Mouse (Mus musculus) kidney, embryonic 14.5 days (tissue): ENCODE data around the gene Qtrt1. TPM values are rescaled to one million over a fixed set of nuclear protein-coding genes. Genes with fewer than 3 reads are reported as not detected.

ENCODE experiments used
- ATAC-seq: fragments of 200-750 bp; cut with Nextera tagmentation; 2 replicates; pipeline ENCODE4 v1.8.0; 2017; ENCODE audit warnings: moderate number of reproducible peaks, mild to moderate bottlenecking, moderate TSS enrichment, moderate library complexity; ENCODE audit not compliant: low FRiP score, low TSS enrichment
- H3K27ac ChIP-seq: fragments of 300-500 bp; sonication (generic); 2 replicates; pipeline ENCODE4 v1.5.1; 2014; ENCODE audit warnings: low read depth, mild to moderate bottlenecking, low read length, moderate library complexity, mixed read lengths
- H3K27me3 ChIP-seq: fragments of 300-500 bp; sonication (generic); 2 replicates; pipeline ENCODE4 v1.6.1; 2014; ENCODE audit warnings: mild to moderate bottlenecking, low read length; ENCODE audit not compliant: control insufficient read depth, insufficient read depth
- H3K36me3 ChIP-seq: fragments of 300-500 bp; sonication (generic); 2 replicates; pipeline ENCODE4 v1.6.1; 2014; ENCODE audit warnings: low read length, mixed read lengths; ENCODE audit not compliant: control insufficient read depth, insufficient read depth
- H3K4me1 ChIP-seq: fragments of 300-500 bp; sonication (generic); 2 replicates; pipeline ENCODE4 v1.6.1; 2014; ENCODE audit warnings: low read length, mixed read lengths; ENCODE audit not compliant: control insufficient read depth, insufficient read depth
- H3K4me2 ChIP-seq: fragments of 300-500 bp; sonication (generic); replicated peaks from 2 replicates; pipeline ENCODE4 v1.6.1; 2014; ENCODE audit warnings: low read depth, mild to moderate bottlenecking, low read length
- H3K4me3 ChIP-seq: fragments of 300-500 bp; sonication (generic); 2 replicates; pipeline ENCODE4 v1.5.1; 2014; ENCODE audit warnings: mild to moderate bottlenecking, low read length
- H3K9ac ChIP-seq: fragments of 300-500 bp; sonication (generic); 2 replicates; pipeline ENCODE4 v1.6.1; 2014; ENCODE audit warnings: low read depth, mild to moderate bottlenecking, low read length, moderate library complexity
- H3K9me3 ChIP-seq: fragments of 300-500 bp; sonication (generic); 2 replicates; pipeline ENCODE4 v1.6.1; 2016; ENCODE audit warnings: low read length; ENCODE audit not compliant: control insufficient read depth
- WGBS: fragments of 180-500 bp; shearing (Covaris S2); extraction: QIAGEN DNeasy Blood & Tissue Kit; methylation state at CpG from one replicate; pipeline ENCODE4 v1.1.7; 2014; 5-methylcytosine and 5-hydroxymethylcytosine counted together
- polyA plus RNA-seq: library from polyadenylated mRNA; unstranded; fragments of >200 nt; fragmentation: Nextera tagmentation; extraction: Ambion mirVana; gene quantifications from 2 replicates; pipeline ENCODE4 v1.2.1, GENCODE M21; 2014

Gene Qtrt1
- polyA plus RNA-seq, 1 experiment from 2014 or later = 55.7 TPM

- no peak overlapping the region for H3K9ac ChIP-seq
- 72% methylated on average over 3 of the region's 3 CpGs for whole genome bisulfite sequencing
- no peak for ATAC-seq
- H3K4me1 ChIP-seq = peaks cover 9% of the 10 kb centered on the region; the same call in 1 of the 2 replicates
- no peaks in the 10 kb centered on the region for H3K9me3 ChIP-seq
- H3K4me3 ChIP-seq = no peak overlapping the region
- no peaks in the 10 kb centered on the region for H3K36me3 ChIP-seq
- no peaks in the 10 kb centered on the region for H3K27me3 ChIP-seq
- H3K4me2 ChIP-seq = no peak overlapping the region
- H3K27ac ChIP-seq = no peak overlapping the region
These were observed 26.6 kb downstream of the Qtrt1 start for GRCm38 (mm10) chr9:21438219-21438618.

- Histone ChIP-seq H3K4me2 (no peak overlapping the region), H3K4me3 (no peak overlapping the region), H3K27ac (no peak overlapping the region), H3K27me3 (no peaks in the 10 kb centered on the region), H3K9ac (no peak overlapping the region), H3K4me1 (peaks cover 5% of the 10 kb centered on the region; the same call in 1 of the 2 replicates), H3K9me3 (no peaks in the 10 kb centered on the region), H3K36me3 (no peaks in the 10 kb centered on the region)
- ATAC-seq = no peak
- 80% methylated on average over 3 of the region's 3 CpGs for WGBS
These were observed 27.8 kb downstream of the Qtrt1 start for GRCm38 (mm10) chr9:21439456-21439855.

- Histone ChIP-seq H3K4me1 (peaks cover 5% of the 10 kb centered on the region; the same call in 1 of the 2 replicates), H3K4me2 (no peak overlapping the region), H3K9me3 (no peaks in the 10 kb centered on the region), H3K36me3 (no peaks in the 10 kb centered on the region), H3K4me3 (no peak overlapping the region), H3K27ac (no peak overlapping the region), H3K27me3 (no peaks in the 10 kb centered on the region), H3K9ac (no peak overlapping the region)
- WGBS = 92% methylated on average over 2 of the region's 2 CpGs
- ATAC-seq = no peak
These were observed 28.3 kb downstream of the Qtrt1 start for GRCm38 (mm10) chr9:21439914-21440313.

- Histone ChIP-seq H3K4me2 (no peak overlapping the region), H3K27ac (no peak overlapping the region), H3K27me3 (no peaks in the 10 kb centered on the region), H3K4me1 (peaks cover 5% of the 10 kb centered on the region; the same call in 1 of the 2 replicates), H3K9me3 (no peaks in the 10 kb centered on the region), H3K4me3 (no peak overlapping the region), H3K36me3 (peaks cover 2% of the 10 kb centered on the region; the same call in 1 of the 2 replicates), H3K9ac (no peak overlapping the region)
- no peak for ATAC-seq
These were observed 28.8 kb downstream of the Qtrt1 start for GRCm38 (mm10) chr9:21440387-21440786.

GRCm38 (mm10) chr9:21443853-21444252, 32.2 kb downstream of the Qtrt1 start:
- 93% methylated on average over 8 of the region's 8 CpGs for WGBS
- H3K27ac ChIP-seq = no peak overlapping the region
- H3K9ac ChIP-seq = no peak overlapping the region
- H3K4me1 ChIP-seq = peaks cover 5% of the 10 kb centered on the region; the same call in 1 of the 2 replicates
- H3K4me2 ChIP-seq = no peak overlapping the region
- no peaks in the 10 kb centered on the region for H3K9me3 ChIP-seq
- H3K4me3 ChIP-seq = no peak overlapping the region
- H3K27me3 ChIP-seq = no peaks in the 10 kb centered on the region
- peaks cover 3% of the 10 kb centered on the region; the same call in 1 of the 2 replicates for H3K36me3 ChIP-seq
- ATAC-seq = no peak

- no peak for ATAC-seq
- WGBS = 89% methylated on average over 4 of the region's 4 CpGs
- H3K4me2 ChIP-seq = no peak overlapping the region
- H3K4me1 ChIP-seq = peaks cover 2% of the 10 kb centered on the region; the same call in 1 of the 2 replicates
- no peak overlapping the region for H3K4me3 ChIP-seq
- no peaks in the 10 kb centered on the region for H3K9me3 ChIP-seq
- H3K9ac ChIP-seq = no peak overlapping the region
- H3K27me3 ChIP-seq = no peaks in the 10 kb centered on the region
- H3K27ac ChIP-seq = no peak overlapping the region
- peaks cover 3% of the 10 kb centered on the region; the same call in 1 of the 2 replicates for H3K36me3 ChIP-seq
These were observed 32.9 kb downstream of the Qtrt1 start for GRCm38 (mm10) chr9:21444574-21444973.

- WGBS = 92% methylated on average over 6 of the region's 6 CpGs
These were observed 33.6 kb downstream of the Qtrt1 start for GRCm38 (mm10) chr9:21445081-21445744.

GRCm38 (mm10) chr9:21447778-21448177, 36.1 kb downstream of the Qtrt1 start:
- no peak overlapping the region for H3K4me2 ChIP-seq
- peaks cover 11% of the 10 kb centered on the region; the same call in 1 of the 2 replicates for H3K4me1 ChIP-seq
- no peak overlapping the region for H3K4me3 ChIP-seq
- no peaks in the 10 kb centered on the region for H3K27me3 ChIP-seq
- 89% methylated on average over 2 of the region's 2 CpGs for WGBS
- no peak for ATAC-seq
- H3K27ac ChIP-seq = no peak overlapping the region
- H3K9ac ChIP-seq = no peak overlapping the region
- no peaks in the 10 kb centered on the region for H3K9me3 ChIP-seq
- peaks cover 3% of the 10 kb centered on the region; the same call in 1 of the 2 replicates for H3K36me3 ChIP-seq

More at GRCm38 (mm10) chr9:21445081-21445744, 33.6 kb downstream of the Qtrt1 start:
- Histone ChIP-seq H3K9ac (no peak overlapping the region), H3K27me3 (no peaks in the 10 kb centered on the region), H3K4me3 (no peak overlapping the region), H3K4me1 (no peaks in the 10 kb centered on the region), H3K9me3 (no peaks in the 10 kb centered on the region), H3K36me3 (peaks cover 3% of the 10 kb centered on the region; the same call in 1 of the 2 replicates), H3K27ac (no peak overlapping the region), H3K4me2 (no peak overlapping the region)
- no peak for ATAC-seq

- Histone ChIP-seq H3K27me3 (no peaks in the 10 kb centered on the region), H3K4me2 (no peak overlapping the region), H3K4me3 (no peak overlapping the region), H3K27ac (no peak overlapping the region), H3K36me3 (peaks cover 3% of the 10 kb centered on the region; the same call in 1 of the 2 replicates), H3K9ac (no peak overlapping the region), H3K4me1 (peaks cover 11% of the 10 kb centered on the region; the same call in 1 of the 2 replicates), H3K9me3 (no peaks in the 10 kb centered on the region)
- no peak for ATAC-seq
- 86% methylated on average over 2 of the region's 2 CpGs for WGBS
These were observed 38.1 kb downstream of the Qtrt1 start for GRCm38 (mm10) chr9:21449710-21450109.
